Mouse (Mus musculus) spleen, adult 2 months (tissue): ENCODE data around the gene Pde4dip. TPM values are rescaled to one million over a fixed set of nuclear protein-coding genes. Genes with fewer than 3 reads are reported as not detected.

ENCODE experiments used
- DNase-seq, 2 experiments: peaks; one replicate each; pipeline versions ENCODE4 v3.0.0 to v3.0.0-alpha.2; 2012 to 2021; ENCODE audit warnings: low spot score in 2 of 2, low read depth in 1 of 2
- H3K27ac ChIP-seq: fragments of 200-500 bp; 2 replicates; pipeline ENCODE4 v1.5.1; 2012; ENCODE audit warnings: low read length, inconsistent platforms; ENCODE audit not compliant: insufficient read depth
- H3K27me3 ChIP-seq: fragments of 200-500 bp; 2 replicates; pipeline ENCODE4 v1.6.1; 2012; ENCODE audit warnings: mild to moderate bottlenecking, moderate library complexity, low read length, inconsistent platforms; ENCODE audit not compliant: control insufficient read depth, insufficient read depth
- H3K36me3 ChIP-seq: fragments of 200-500 bp; 2 replicates; pipeline ENCODE4 v1.6.1; 2012; ENCODE audit warnings: mild to moderate bottlenecking, low read length, inconsistent platforms; ENCODE audit not compliant: control insufficient read depth, insufficient read depth
- H3K4me1 ChIP-seq: fragments of 200-500 bp; 2 replicates; pipeline ENCODE4 v1.6.1; 2011; ENCODE audit warnings: inconsistent platforms; ENCODE audit not compliant: control insufficient read depth, insufficient read depth, insufficient read length
- H3K4me3 ChIP-seq: fragments of 200-500 bp; 2 replicates; pipeline ENCODE4 v1.5.1; 2011; ENCODE audit warnings: mild to moderate bottlenecking, inconsistent platforms; ENCODE audit not compliant: insufficient read depth, insufficient read length; ENCODE audit errors: extremely low read depth
- CTCF ChIP-seq: fragments of 200-500 bp; IDR thresholded peaks from 2 replicates; pipeline ENCODE4 v1.5.1; 2011; ENCODE audit warnings: mild to moderate bottlenecking, inconsistent platforms; ENCODE audit not compliant: insufficient read depth, insufficient read length, insufficient replicate concordance; ENCODE audit errors: extremely low read depth
- POLR2A ChIP-seq: fragments of 200-500 bp; IDR thresholded peaks from 2 replicates; pipeline ENCODE4 v1.6.1; 2011; ENCODE audit warnings: low read depth, low read length, inconsistent platforms
- WGBS: fragments of 180-500 bp; shearing (Covaris S2); methylation state at CpG from one replicate; pipeline ENCODE4 v1.1.7; 2018; 5-methylcytosine and 5-hydroxymethylcytosine counted together
- polyA plus RNA-seq: library from polyadenylated mRNA; depleted of rRNA; stranded (reverse); fragments of >200 nt; gene quantifications from 2 replicates; pipeline ENCODE4 v1.2.3, GENCODE M21; 2012; rRNA removed

The Pde4dip gene
- polyA plus RNA-seq, 1 experiment = 12.0 TPM

DNA sequence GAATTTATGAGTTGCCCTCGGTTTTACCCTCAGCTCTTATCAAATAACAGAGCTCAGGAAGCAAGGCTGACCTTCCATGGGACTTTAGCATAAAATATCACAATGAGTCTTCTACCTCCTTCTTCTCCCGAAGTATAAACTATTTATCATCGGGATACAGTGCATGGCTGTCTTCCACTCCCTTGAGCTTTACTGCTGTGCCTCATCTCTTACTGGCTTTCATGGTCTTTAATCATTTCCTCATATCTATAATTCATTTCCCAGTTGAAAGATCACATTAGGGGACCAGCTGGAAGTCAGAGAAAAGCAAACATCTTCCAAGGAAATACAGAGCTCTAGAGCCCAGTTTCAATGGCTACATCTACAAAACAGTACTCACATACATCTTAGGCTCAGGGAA, 239.5 kb downstream of the Pde4dip start:
- TF ChIP-seq POLR2A (no peak), CTCF (no peak)
- no peaks in the 10 kb centered on the region for H3K36me3 ChIP-seq
- H3K4me1 ChIP-seq = no peaks in the 10 kb centered on the region
- no peak overlapping the region for H3K27ac ChIP-seq
- no peak for DNase-seq
- no peaks in the 10 kb centered on the region for H3K27me3 ChIP-seq
- WGBS = 80% methylated on average over 3 of the region's 3 CpGs
- H3K4me3 ChIP-seq = no peak overlapping the region

- no peak for DNase-seq
- Histone ChIP-seq H3K4me1 (no peaks in the 10 kb centered on the region), H3K36me3 (no peaks in the 10 kb centered on the region), H3K27me3 (no peaks in the 10 kb centered on the region), H3K27ac (no peak overlapping the region), H3K4me3 (no peak overlapping the region)
- WGBS = 58% methylated on average over 1 of the region's 1 CpGs
- TF ChIP-seq CTCF = no peak
- no peak for TF ChIP-seq POLR2A
Measured at GRCm38 (mm10) chr3:97648518-97648917, 240.0 kb downstream of the Pde4dip start.

DNA sequence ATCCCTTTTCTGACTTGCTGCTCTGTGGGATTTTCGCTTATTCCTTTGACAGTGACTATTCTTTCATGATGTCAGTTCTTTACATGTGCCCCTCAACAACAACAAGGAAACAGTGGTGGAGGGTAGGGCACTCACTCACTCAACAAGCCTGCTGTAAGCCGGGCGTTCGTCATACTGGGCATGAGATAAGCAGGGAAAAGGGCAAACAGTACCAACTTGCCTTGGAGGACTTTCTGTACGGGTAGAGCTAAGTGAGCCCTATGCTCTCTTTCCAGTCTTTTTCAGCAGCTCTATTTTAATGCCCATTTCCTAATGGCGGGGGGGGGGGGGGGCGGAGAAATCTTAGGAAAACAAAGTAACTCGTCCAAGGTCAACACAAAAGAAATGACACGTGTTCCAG, 246.5 kb downstream of the Pde4dip start:
- no peak overlapping the region for H3K27ac ChIP-seq
- H3K27me3 ChIP-seq = no peaks in the 10 kb centered on the region
- TF ChIP-seq POLR2A = no peak
- TF ChIP-seq CTCF = no peak
- 95% methylated on average over 9 of the region's 9 CpGs for WGBS
- no peaks in the 10 kb centered on the region for H3K36me3 ChIP-seq
- no peak overlapping the region for H3K4me3 ChIP-seq
- DNase-seq = no peak
- no peaks in the 10 kb centered on the region for H3K4me1 ChIP-seq

GRCm38 (mm10) chr3:97641396-97641795, 247.1 kb downstream of the Pde4dip start:
- Histone ChIP-seq H3K27me3 (no peaks in the 10 kb centered on the region), H3K36me3 (no peaks in the 10 kb centered on the region; the same call in 1 of the 2 replicates), H3K4me3 (no peak overlapping the region), H3K27ac (no peak overlapping the region), H3K4me1 (no peaks in the 10 kb centered on the region)
- no peak for TF ChIP-seq POLR2A
- no peak for TF ChIP-seq CTCF
- DNase-seq = no peak
- 96% methylated on average over 4 of the region's 4 CpGs for WGBS

Other genes with a start within 250 kb of the Pde4dip start
- 4.2 and 4.9 TPM in 2 replicates for gene Prkab2, start 230.5 kb downstream of the Pde4dip start, polyA plus RNA-seq
- gene Gm17651, start 214.0 kb downstream of the Pde4dip start, polyA plus RNA-seq = not detected in 2 replicates
- 15.8 and 17.1 TPM in 2 replicates for gene Sec22b, start 12.5 kb upstream of the Pde4dip start, polyA plus RNA-seq
- gene Notch2, start 124.8 kb upstream of the Pde4dip start, polyA plus RNA-seq = 45.7 and 63.3 TPM in 2 replicates